Mouse (Mus musculus) Muller cell, postnatal 12 days (primary cell): Measurements from ENCODE around the gene Rftn1.
A peak's percentile ranks its signal among the peaks of the same experiment; 100 is the strongest.
"Not testable (repeated sequence)": the region's sequence is repeated elsewhere in the genome, so short reads cannot be mapped to it uniquely, and the experiment has no call there.

Source experiments
- DNase-seq: peaks from one replicate; pipeline ENCODE4 v3.0.0-alpha.2; 2015; ENCODE audit errors: inconsistent ontology term

The Rftn1 gene

GRCm38 (mm10) chr17:50190131-50191015 is at the start of gene Rftn1:
TSS of gene Rftn1 (minus strand) at chr17:50190674.
- DNase-seq, result peak; percentile 50

GRCm38 (mm10) chr17:50237818-50238610 is 47.5 kb upstream of the Rftn1 start:
- no peak for DNase-seq

GRCm38 (mm10) chr17:50237436-50237709 is 46.9 kb upstream of the Rftn1 start:
- peak; percentile 64 for DNase-seq

GRCm38 (mm10) chr17:50236702-50237435 is 46.4 kb upstream of the Rftn1 start:
- DNase-seq, result peak; percentile 57

- DNase-seq, result peak; percentile 2
These were observed 45.6 kb upstream of the Rftn1 start for GRCm38 (mm10) chr17:50235943-50236701.

GRCm38 (mm10) chr17:50233956-50234355 is 43.5 kb upstream of the Rftn1 start:
- DNase-seq, result no peak

- no peak for DNase-seq
These were observed 42.3 kb upstream of the Rftn1 start for GRCm38 (mm10) chr17:50232821-50233220.

GRCm38 (mm10) chr17:50231206-50231605 is 40.7 kb upstream of the Rftn1 start:
- DNase-seq, result no peak

- no peak for DNase-seq
These were observed 39.1 kb upstream of the Rftn1 start for GRCm38 (mm10) chr17:50229534-50229933.

GRCm38 (mm10) chr17:50227366-50227765 is 36.9 kb upstream of the Rftn1 start:
- no peak for DNase-seq

- no peak for DNase-seq
These were observed 34.2 kb upstream of the Rftn1 start for GRCm38 (mm10) chr17:50224718-50225117.

GRCm38 (mm10) chr17:50217978-50218377 is 27.5 kb upstream of the Rftn1 start:
- no peak for DNase-seq

GRCm38 (mm10) chr17:50215104-50215503 is 24.6 kb upstream of the Rftn1 start:
- no peak for DNase-seq

- no peak for DNase-seq
These were observed 22.6 kb upstream of the Rftn1 start for GRCm38 (mm10) chr17:50213117-50213516.

GRCm38 (mm10) chr17:50211816-50212215 is 21.3 kb upstream of the Rftn1 start:
- DNase-seq, result no peak

- no peak for DNase-seq
These were observed 19.4 kb upstream of the Rftn1 start for GRCm38 (mm10) chr17:50209831-50210230.

- no peak for DNase-seq
These were observed 17.9 kb upstream of the Rftn1 start for GRCm38 (mm10) chr17:50208137-50209045.

- DNase-seq, result not testable (repeated sequence)
These were observed 15.8 kb upstream of the Rftn1 start for GRCm38 (mm10) chr17:50206262-50206661.

GRCm38 (mm10) chr17:50205840-50206239 is 15.4 kb upstream of the Rftn1 start:
- DNase-seq, result not testable (repeated sequence)

GRCm38 (mm10) chr17:50205152-50205782 is 14.8 kb upstream of the Rftn1 start:
- DNase-seq, result no peak
